Mouse (Mus musculus) midbrain, embryonic 16.5 days (tissue): ENCODE measurements around the gene Ugt1a6b. TPM values are rescaled to one million over a fixed set of nuclear protein-coding genes. Genes with fewer than 3 reads are reported as not detected.
"Not testable (repeated sequence)": the region's sequence is repeated elsewhere in the genome, so short reads cannot be mapped to it uniquely, and the experiment has no call there.

ENCODE experiments used
- ATAC-seq: fragments of 200-750 bp; cut with Nextera tagmentation; 2 replicates; pipeline ENCODE4 v1.8.0; 2017; ENCODE audit warnings: moderate TSS enrichment
- H3K27ac ChIP-seq: fragments of 300-500 bp; sonication (generic); 2 replicates; pipeline ENCODE4 v1.5.1; 2014; ENCODE audit warnings: mild to moderate bottlenecking, low read length, mixed read lengths
- H3K27me3 ChIP-seq: fragments of 300-500 bp; sonication (generic); 2 replicates; pipeline ENCODE4 v1.6.1; 2014; ENCODE audit warnings: low read depth, low read length, mixed read lengths; ENCODE audit not compliant: control insufficient read depth, insufficient read depth
- H3K36me3 ChIP-seq: fragments of 300-500 bp; sonication (generic); 2 replicates; pipeline ENCODE4 v1.6.1; 2014; ENCODE audit warnings: mild to moderate bottlenecking, low read length, moderate library complexity, mixed read lengths; ENCODE audit not compliant: control insufficient read depth, insufficient read depth
- H3K4me1 ChIP-seq: fragments of 300-500 bp; sonication (generic); 2 replicates; pipeline ENCODE4 v1.6.1; 2014; ENCODE audit warnings: mild to moderate bottlenecking, low read length, mixed read lengths; ENCODE audit not compliant: control insufficient read depth, insufficient read depth
- H3K4me2 ChIP-seq: fragments of 300-500 bp; sonication (generic); 2 replicates; pipeline ENCODE4 v1.6.1; 2014; ENCODE audit warnings: mild to moderate bottlenecking, low read length, mixed read lengths
- H3K4me3 ChIP-seq: fragments of 300-500 bp; sonication (generic); 2 replicates; pipeline ENCODE4 v1.5.1; 2014; ENCODE audit warnings: low read depth, mild to moderate bottlenecking, low read length, moderate library complexity, mixed read lengths
- H3K9ac ChIP-seq: fragments of 300-500 bp; sonication (generic); 2 replicates; pipeline ENCODE4 v1.6.1; 2014; ENCODE audit warnings: low read depth, low read length, mixed read lengths
- H3K9me3 ChIP-seq: fragments of 300-500 bp; sonication (generic); replicated peaks from 2 replicates; pipeline ENCODE4 v1.6.1; 2014; ENCODE audit warnings: mild to moderate bottlenecking, low read length, mixed read lengths; ENCODE audit not compliant: control insufficient read depth, poor library complexity, severe bottlenecking
- WGBS: fragments of 180-500 bp; shearing (Covaris S2); extraction: QIAGEN DNeasy Blood & Tissue Kit; methylation state at CpG from one replicate; pipeline ENCODE4 v1.1.7; 2014; 5-methylcytosine and 5-hydroxymethylcytosine counted together
- polyA plus RNA-seq: library from polyadenylated mRNA; unstranded; fragments of >200 nt; fragmentation: Nextera tagmentation; extraction: Ambion mirVana; gene quantifications from 2 replicates; pipeline ENCODE4 v1.2.1, GENCODE M21; 2015

Gene Ugt1a6b
- polyA plus RNA-seq, 1 experiment from 2014 or later: 0.60 TPM

GRCm38 (mm10) chr1:88158430-88158829 is 55.4 kb downstream of the Ugt1a6b start:
- H3K36me3 ChIP-seq: no peaks in the 10 kb centered on the region
- no peak overlapping the region for H3K4me3 ChIP-seq
- H3K4me2 ChIP-seq: no peak overlapping the region
- no peak overlapping the region for H3K27ac ChIP-seq
- ATAC-seq: no peak
- H3K27me3 ChIP-seq: no peaks in the 10 kb centered on the region
- H3K4me1 ChIP-seq: no peaks in the 10 kb centered on the region
- 93% methylated on average over 2 of the region's 2 CpGs for WGBS
- no peak overlapping the region for H3K9ac ChIP-seq
- no peaks in the 10 kb centered on the region for H3K9me3 ChIP-seq

GRCm38 (mm10) chr1:88165711-88166110 is 62.7 kb downstream of the Ugt1a6b start, which contains the start of gene Ugt1a5:
Gene Ugt1a5, plus strand, starts transcription at chr1:88166012.
- Histone ChIP-seq H3K4me1 (no peaks in the 10 kb centered on the region), H3K36me3 (no peaks in the 10 kb centered on the region), H3K4me3 (no peak within 1 kb of the TSS), H3K9ac (no peak within 1 kb of the TSS), H3K9me3 (no peaks in the 10 kb centered on the region), H3K4me2 (no peak within 1 kb of the TSS), H3K27me3 (no peaks in the 10 kb centered on the region), H3K27ac (no peak within 1 kb of the TSS)
- no peak for ATAC-seq
- WGBS: 79% methylated on average over 5 of the region's 5 CpGs

GRCm38 (mm10) chr1:88172190-88172589 is 69.1 kb downstream of the Ugt1a6b start:
- ATAC-seq, H3K4me1 ChIP-seq, H3K27me3 ChIP-seq, H3K9me3 ChIP-seq, H3K27ac ChIP-seq, H3K4me2 ChIP-seq, H3K9ac ChIP-seq, H3K4me3 ChIP-seq, H3K36me3 ChIP-seq: not testable (repeated sequence)
- 91% methylated on average over 5 of the region's 7 CpGs for WGBS

GRCm38 (mm10) chr1:88179657-88180056 is 76.6 kb downstream of the Ugt1a6b start:
- H3K9me3 ChIP-seq: peaks cover 2% of the 10 kb centered on the region; the same call in 1 of the 2 replicates
- H3K27ac ChIP-seq: no peak overlapping the region
- no peaks in the 10 kb centered on the region; the same call in 1 of the 2 replicates for H3K27me3 ChIP-seq
- no peak overlapping the region for H3K4me2 ChIP-seq
- no peak overlapping the region for H3K9ac ChIP-seq
- no peak for ATAC-seq
- no peaks in the 10 kb centered on the region for H3K36me3 ChIP-seq
- 81% methylated on average over 1 of the region's 1 CpGs for WGBS
- H3K4me1 ChIP-seq: no peaks in the 10 kb centered on the region
- H3K4me3 ChIP-seq: no peak overlapping the region

- no peak overlapping the region for H3K9ac ChIP-seq
- H3K4me2 ChIP-seq: no peak overlapping the region
- H3K36me3 ChIP-seq: no peaks in the 10 kb centered on the region
- no peaks in the 10 kb centered on the region for H3K4me1 ChIP-seq
- H3K27ac ChIP-seq: no peak overlapping the region
- H3K27me3 ChIP-seq: no peaks in the 10 kb centered on the region
- no peaks in the 10 kb centered on the region for H3K9me3 ChIP-seq
- WGBS: 94% methylated on average over 5 of the region's 5 CpGs
- no peak overlapping the region for H3K4me3 ChIP-seq
- no peak for ATAC-seq
Measured at GRCm38 (mm10) chr1:88186325-88186935, 83.4 kb downstream of the Ugt1a6b start.

GRCm38 (mm10) chr1:88192136-88192535 is 89.1 kb downstream of the Ugt1a6b start:
- Histone ChIP-seq H3K4me1 (no peaks in the 10 kb centered on the region), H3K36me3 (no peaks in the 10 kb centered on the region), H3K4me3 (no peak overlapping the region), H3K27ac (no peak overlapping the region), H3K9me3 (no peaks in the 10 kb centered on the region), H3K27me3 (no peaks in the 10 kb centered on the region), H3K4me2 (no peak overlapping the region), H3K9ac (no peak overlapping the region)
- 64% methylated on average over 3 of the region's 3 CpGs for WGBS
- no peak for ATAC-seq

GRCm38 (mm10) chr1:88195687-88196086 is 92.6 kb downstream of the Ugt1a6b start:
- no peaks in the 10 kb centered on the region for H3K36me3 ChIP-seq
- H3K27me3 ChIP-seq: no peaks in the 10 kb centered on the region
- no peaks in the 10 kb centered on the region for H3K4me1 ChIP-seq
- no peak overlapping the region for H3K4me3 ChIP-seq
- WGBS: 89% methylated on average over 1 of the region's 1 CpGs
- no peak for ATAC-seq
- no peak overlapping the region for H3K9ac ChIP-seq
- H3K9me3 ChIP-seq: no peaks in the 10 kb centered on the region
- H3K27ac ChIP-seq: no peak overlapping the region
- H3K4me2 ChIP-seq: no peak overlapping the region

GRCm38 (mm10) chr1:88197443-88197842 is 94.4 kb downstream of the Ugt1a6b start:
- Histone ChIP-seq H3K4me3 (no peak overlapping the region), H3K27ac (no peak overlapping the region), H3K9ac (no peak overlapping the region), H3K9me3 (no peaks in the 10 kb centered on the region), H3K27me3 (no peaks in the 10 kb centered on the region), H3K36me3 (no peaks in the 10 kb centered on the region), H3K4me2 (no peak overlapping the region), H3K4me1 (no peaks in the 10 kb centered on the region)
- no peak for ATAC-seq
- WGBS: 74% methylated on average over 3 of the region's 3 CpGs

- WGBS: 80% methylated on average over 2 of the region's 2 CpGs
- ATAC-seq: no peak
- no peaks in the 10 kb centered on the region for H3K36me3 ChIP-seq
- H3K9ac ChIP-seq: no peak overlapping the region
- no peak overlapping the region for H3K4me2 ChIP-seq
- H3K27ac ChIP-seq: no peak overlapping the region
- H3K4me3 ChIP-seq: no peak overlapping the region
- H3K4me1 ChIP-seq: no peaks in the 10 kb centered on the region
- H3K9me3 ChIP-seq: peaks cover 5% of the 10 kb centered on the region; the same call in 1 of the 2 replicates
- H3K27me3 ChIP-seq: no peaks in the 10 kb centered on the region
Measured at GRCm38 (mm10) chr1:88199996-88200395, 96.9 kb downstream of the Ugt1a6b start.
